Mouse (Mus musculus): ENCODE data around the gene Atp4b. TPM values are rescaled to one million over a fixed set of nuclear protein-coding genes. Genes with fewer than 3 reads are reported as not detected.

The Atp4b gene
- total and polyA plus RNA-seq, 2 experiments from 2014 or later = 0.14 TPM; not detected in 1

GRCm38 (mm10) chr8:13382999-13383398, 13.6 kb downstream of the Atp4b start:
- H3K36me3 ChIP-seq (replicated peaks; ENCODE audit: control insufficient read depth, insufficient read depth, low read length) = peaks cover 18% of the 10 kb centered on the region
- no peaks in the 10 kb centered on the region for H3K4me1 ChIP-seq (ENCODE audit: control insufficient read depth, insufficient read depth)
- no peak overlapping the region for H3K4me2 ChIP-seq (ENCODE audit: low read depth, low read length)
- TF ChIP-seq EP300 (IDR thresholded peaks at IDR 0.05; ENCODE audit: low read depth) (no peak), CTCF (IDR thresholded peaks at IDR 0.05; ENCODE audit: low read depth) (no peak)
- no peaks in the 10 kb centered on the region for H3K9me3 ChIP-seq (replicated peaks; ENCODE audit: control insufficient read depth, low read length)
- H3K27me3 ChIP-seq (ENCODE audit: control insufficient read depth, insufficient read depth, low read length) = no peaks in the 10 kb centered on the region
- no peak overlapping the region for H3K9ac ChIP-seq (replicated peaks; ENCODE audit: low read depth, low read length)
- ATAC-seq (ENCODE audit: insufficient read depth, low read depth) (no peak), DNase-seq (ENCODE audit: low spot score) (no peak)
- H3K4me3 ChIP-seq (ENCODE audit: low read depth, low read length) = no peak overlapping the region
- no peak overlapping the region for H3K27ac ChIP-seq (ENCODE audit: low read depth)
- 90% methylated on average over 4 of the region's 4 CpGs for WGBS

DNA sequence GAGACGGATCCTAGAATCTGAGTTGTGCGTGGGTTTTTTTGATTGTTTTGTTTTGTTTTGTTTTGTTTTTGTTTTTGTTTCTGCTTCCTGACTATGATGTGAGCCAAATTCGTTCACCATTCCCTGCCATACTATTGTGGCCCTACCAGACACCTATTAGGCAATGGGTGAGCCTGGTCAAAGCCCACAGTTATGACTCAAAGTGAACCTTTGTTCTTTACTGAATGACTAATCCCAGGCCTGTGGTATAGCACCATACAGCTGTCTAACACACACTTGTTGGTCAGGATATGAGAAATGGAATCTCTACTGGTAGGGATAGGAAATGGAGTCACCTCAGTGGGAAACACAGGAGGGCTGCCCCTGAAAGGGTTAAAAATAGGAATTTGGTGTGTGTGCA, 14.1 kb downstream of the Atp4b start:
- no peak for ATAC-seq (ENCODE audit: insufficient read depth, low read depth)
- peaks cover 18% of the 10 kb centered on the region for H3K36me3 ChIP-seq (replicated peaks; ENCODE audit: control insufficient read depth, insufficient read depth, low read length)
- no peaks in the 10 kb centered on the region for H3K9me3 ChIP-seq (replicated peaks; ENCODE audit: control insufficient read depth, low read length)
- 85% methylated on average over 3 of the region's 3 CpGs for WGBS
- H3K27ac ChIP-seq (ENCODE audit: low read depth) = no peak overlapping the region
- H3K4me1 ChIP-seq (ENCODE audit: control insufficient read depth, insufficient read depth) = no peaks in the 10 kb centered on the region
- TF ChIP-seq CTCF (IDR thresholded peaks at IDR 0.05; ENCODE audit: low read depth) (no peak), EP300 (IDR thresholded peaks at IDR 0.05; ENCODE audit: low read depth) (no peak)
- DNase-seq (ENCODE audit: low spot score) = no peak
- no peak overlapping the region for H3K4me2 ChIP-seq (ENCODE audit: low read depth, low read length)
- H3K27me3 ChIP-seq (ENCODE audit: control insufficient read depth, insufficient read depth, low read length) = no peaks in the 10 kb centered on the region
- H3K4me3 ChIP-seq (ENCODE audit: low read depth, low read length) = no peak overlapping the region
- H3K9ac ChIP-seq (replicated peaks; ENCODE audit: low read depth, low read length) = no peak overlapping the region

DNA sequence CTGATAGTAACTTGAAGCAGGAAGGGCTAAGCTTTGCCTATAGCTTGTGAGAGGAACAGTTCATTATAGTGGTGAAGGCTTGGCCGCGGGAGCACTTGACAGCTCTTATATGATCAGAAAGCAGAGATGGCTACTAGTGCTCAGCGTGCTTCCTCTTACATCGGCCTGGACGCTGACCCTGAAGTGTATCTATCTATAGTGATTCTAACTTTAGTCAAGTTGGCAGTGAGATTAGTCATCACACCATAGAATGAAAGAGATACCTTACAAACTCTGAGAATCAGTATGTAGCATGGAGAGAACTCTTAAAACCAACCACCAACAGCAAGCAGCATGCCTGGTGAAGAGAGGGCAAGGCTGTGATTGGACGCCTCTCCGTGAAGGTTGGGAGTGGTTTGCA, 15.0 kb downstream of the Atp4b start:
- no peak overlapping the region for H3K4me2 ChIP-seq (ENCODE audit: low read depth, low read length)
- no peak overlapping the region for H3K9ac ChIP-seq (replicated peaks; ENCODE audit: low read depth, low read length)
- H3K4me3 ChIP-seq (ENCODE audit: low read depth, low read length) = no peak overlapping the region
- H3K9me3 ChIP-seq (replicated peaks; ENCODE audit: control insufficient read depth, low read length) = no peaks in the 10 kb centered on the region
- no peak for ATAC-seq (ENCODE audit: insufficient read depth, low read depth)
- DNase-seq (ENCODE audit: low spot score) = no peak
- no peaks in the 10 kb centered on the region for H3K27me3 ChIP-seq (ENCODE audit: control insufficient read depth, insufficient read depth, low read length)
- H3K36me3 ChIP-seq (replicated peaks; ENCODE audit: control insufficient read depth, insufficient read depth, low read length) = peaks cover 21% of the 10 kb centered on the region
- H3K27ac ChIP-seq (ENCODE audit: low read depth) = no peak overlapping the region
- no peak for TF ChIP-seq CTCF (IDR thresholded peaks at IDR 0.05; ENCODE audit: low read depth)
- TF ChIP-seq EP300 (IDR thresholded peaks at IDR 0.05; ENCODE audit: low read depth) = no peak
- no peaks in the 10 kb centered on the region for H3K4me1 ChIP-seq (ENCODE audit: control insufficient read depth, insufficient read depth)
- 61% methylated on average over 7 of the region's 7 CpGs for WGBS

- Histone ChIP-seq H3K36me3 (replicated peaks; ENCODE audit: control insufficient read depth, insufficient read depth, low read length) (peaks cover 76% of the 10 kb centered on the region), H3K4me2 (ENCODE audit: low read depth, low read length) (no peak overlapping the region), H3K9ac (replicated peaks; ENCODE audit: low read depth, low read length) (no peak overlapping the region), H3K9me3 (replicated peaks; ENCODE audit: control insufficient read depth, low read length) (no peaks in the 10 kb centered on the region), H3K27ac (ENCODE audit: low read depth) (no peak overlapping the region), H3K4me1 (ENCODE audit: control insufficient read depth, insufficient read depth) (no peaks in the 10 kb centered on the region), H3K4me3 (ENCODE audit: low read depth, low read length) (no peak overlapping the region), H3K27me3 (ENCODE audit: control insufficient read depth, insufficient read depth, low read length) (no peaks in the 10 kb centered on the region)
- ATAC-seq (ENCODE audit: insufficient read depth, low read depth) = no peak
- TF ChIP-seq EP300 (IDR thresholded peaks at IDR 0.05; ENCODE audit: low read depth) (no peak), CTCF (IDR thresholded peaks at IDR 0.05; ENCODE audit: low read depth) (no peak)
- 74% methylated on average over 8 of the region's 8 CpGs for WGBS
- no peak for DNase-seq (ENCODE audit: low spot score)
These were observed 23.4 kb downstream of the Atp4b start for GRCm38 (mm10) chr8:13373151-13373662.

GRCm38 (mm10) chr8:13361865-13362264, 34.8 kb downstream of the Atp4b start:
- WGBS = 96% methylated on average over 6 of the region's 6 CpGs
- no peak for ATAC-seq (ENCODE audit: insufficient read depth, low read depth)

DNA sequence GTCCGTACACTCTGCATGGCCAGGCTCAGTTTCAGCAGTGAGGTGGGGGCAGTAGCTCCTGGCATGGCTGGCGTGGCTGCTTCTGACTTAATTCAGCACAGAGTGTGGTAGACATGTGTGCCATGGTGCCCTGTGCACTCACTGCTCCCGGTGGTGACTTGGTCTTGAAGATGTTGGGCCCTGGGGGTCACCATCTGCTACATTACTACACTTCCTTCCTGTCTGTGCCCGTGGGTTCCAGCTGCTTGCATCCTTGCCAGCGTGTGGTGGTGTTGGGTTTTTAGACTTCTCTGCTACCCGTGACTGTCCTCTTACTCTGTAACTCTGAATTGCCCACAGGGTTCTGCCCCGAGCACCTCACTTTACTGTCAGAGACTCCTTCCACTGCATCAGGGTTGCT, 36.4 kb downstream of the Atp4b start:
- Histone ChIP-seq H3K4me3 (ENCODE audit: low read depth, low read length) (no peak overlapping the region), H3K9me3 (replicated peaks; ENCODE audit: control insufficient read depth, low read length) (no peaks in the 10 kb centered on the region), H3K27me3 (ENCODE audit: control insufficient read depth, insufficient read depth, low read length) (no peaks in the 10 kb centered on the region), H3K36me3 (replicated peaks; ENCODE audit: control insufficient read depth, insufficient read depth, low read length) (peaks cover 92% of the 10 kb centered on the region), H3K27ac (ENCODE audit: low read depth) (no peak overlapping the region), H3K4me1 (ENCODE audit: control insufficient read depth, insufficient read depth) (no peaks in the 10 kb centered on the region), H3K9ac (replicated peaks; ENCODE audit: low read depth, low read length) (no peak overlapping the region), H3K4me2 (ENCODE audit: low read depth, low read length) (no peak overlapping the region)
- 87% methylated on average over 7 of the region's 7 CpGs for WGBS
- DNase-seq (ENCODE audit: low spot score) (no peak), ATAC-seq (ENCODE audit: insufficient read depth, low read depth) (no peak)
- no peak for TF ChIP-seq CTCF (IDR thresholded peaks at IDR 0.05; ENCODE audit: low read depth)
- no peak for TF ChIP-seq EP300 (IDR thresholded peaks at IDR 0.05; ENCODE audit: low read depth)

More at GRCm38 (mm10) chr8:13361865-13362264, 34.8 kb downstream of the Atp4b start:
- peaks cover 97% of the 10 kb centered on the region for H3K36me3 ChIP-seq (replicated peaks; ENCODE audit: control insufficient read depth, insufficient read depth, low read length)
- TF ChIP-seq CTCF (IDR thresholded peaks at IDR 0.05; ENCODE audit: low read depth) (no peak), EP300 (IDR thresholded peaks at IDR 0.05; ENCODE audit: low read depth) (no peak)
- H3K4me2 ChIP-seq (ENCODE audit: low read depth, low read length) = no peak overlapping the region
- H3K9ac ChIP-seq (replicated peaks; ENCODE audit: low read depth, low read length) = no peak overlapping the region
- no peak for DNase-seq (ENCODE audit: low spot score)
- H3K27me3 ChIP-seq (ENCODE audit: control insufficient read depth, insufficient read depth, low read length) = no peaks in the 10 kb centered on the region
- no peak overlapping the region for H3K27ac ChIP-seq (ENCODE audit: low read depth)
- H3K4me1 ChIP-seq (ENCODE audit: control insufficient read depth, insufficient read depth) = no peaks in the 10 kb centered on the region
- no peak overlapping the region for H3K4me3 ChIP-seq (ENCODE audit: low read depth, low read length)
- no peaks in the 10 kb centered on the region for H3K9me3 ChIP-seq (replicated peaks; ENCODE audit: control insufficient read depth, low read length)

Measured in heart, postnatal 0 days (tissue).